Mouse (Mus musculus) bone marrow macrophage, adult 2 months (primary cell): ENCODE data around the gene Fasn.

Source experiments
- CTCF ChIP-seq: IDR thresholded peaks from 2 replicates; pipeline ENCODE4 v1.5.1; 2012; ENCODE audit warnings: low read depth, mild to moderate bottlenecking, low read length, moderate library complexity
- POLR2A ChIP-seq: IDR thresholded peaks from 2 replicates; pipeline ENCODE4 v1.6.1; 2012; ENCODE audit warnings: mild to moderate bottlenecking, low read depth, low read length, borderline replicate concordance

DNA sequence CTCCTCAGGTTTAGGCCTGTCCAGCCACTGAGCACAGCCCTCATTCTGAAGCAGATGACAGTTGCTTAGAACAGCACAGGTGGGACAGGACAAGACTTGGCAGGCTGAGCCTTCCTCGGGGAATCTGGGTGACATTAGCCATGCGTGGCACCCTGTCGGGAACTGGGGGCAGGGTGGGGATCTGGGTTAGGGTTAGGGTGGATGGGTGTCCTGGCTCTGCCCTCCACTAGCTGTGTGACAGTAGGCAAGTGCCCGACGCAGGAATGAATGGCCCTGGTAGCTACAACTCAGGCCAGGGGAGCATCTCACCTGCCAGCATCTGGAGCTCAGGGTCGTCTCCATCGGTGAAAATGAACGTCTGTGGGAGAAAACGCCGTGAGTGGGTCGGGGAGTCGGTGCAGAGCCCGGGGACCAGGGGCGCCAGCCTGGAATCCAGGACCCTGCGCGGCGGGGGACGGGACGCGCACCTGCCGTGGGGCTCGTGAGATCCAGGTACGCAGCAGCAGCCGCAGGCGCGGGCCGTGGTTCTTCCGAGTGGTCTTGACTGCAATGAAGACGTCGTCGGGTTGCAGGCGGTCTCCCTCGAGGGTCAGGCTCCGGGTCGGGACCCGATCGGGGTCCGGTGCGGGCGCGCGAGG lies 40.8 kb downstream of the Fasn start:
- TF ChIP-seq CTCF: no peak
- TF ChIP-seq POLR2A: no peak
